Mouse (Mus musculus): ENCODE measurements around the gene Coasy.
"Not testable (repeated sequence)": the region's sequence is repeated elsewhere in the genome, so short reads cannot be mapped to it uniquely, and the experiment has no call there.

The Coasy gene

DNA sequence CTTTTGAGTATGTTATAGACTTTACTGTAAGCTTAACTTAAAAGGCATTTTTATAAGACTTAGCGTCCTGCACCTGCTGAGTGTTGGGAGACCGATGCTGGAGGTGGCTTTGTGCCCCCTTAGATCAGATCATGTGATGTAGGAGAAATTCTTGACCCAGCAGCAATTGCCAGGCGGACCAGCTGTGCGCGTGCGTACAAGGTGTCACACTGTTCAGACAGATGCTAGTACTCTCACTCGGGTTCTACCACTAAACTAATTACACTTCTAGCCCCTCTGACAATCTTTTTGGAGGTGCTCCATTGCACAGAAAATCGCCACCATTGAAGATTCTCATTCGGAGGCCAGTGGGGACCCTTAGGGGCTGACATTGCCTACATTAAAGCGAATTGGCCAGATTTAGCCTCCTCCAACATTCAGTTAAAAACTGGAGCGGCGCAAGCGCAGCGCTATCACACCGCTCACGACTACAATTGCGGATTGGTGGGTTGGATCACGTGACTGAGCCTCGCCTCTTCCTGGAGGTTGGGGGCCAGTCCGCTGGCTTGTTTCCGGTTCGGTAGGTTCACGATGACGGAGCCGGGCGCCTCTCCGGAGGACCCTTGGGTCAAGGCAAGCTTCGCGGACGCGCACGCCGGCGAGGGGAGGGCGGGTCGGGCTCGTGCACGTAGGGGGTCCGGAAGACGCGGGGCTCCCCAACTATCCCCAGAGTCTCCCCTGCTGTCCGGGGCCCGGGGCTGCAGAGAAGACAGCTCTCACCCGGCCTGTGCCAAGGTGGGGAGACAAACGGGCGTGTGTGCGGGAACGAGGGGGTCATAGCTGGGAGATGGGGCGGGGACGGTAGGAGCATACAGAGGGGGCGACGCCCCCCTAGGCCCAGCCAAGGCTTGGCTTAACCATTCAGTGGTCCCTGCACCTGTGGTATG, 4.7 kb downstream of the Coasy start, which contains the start of gene Mlx:
Gene Mlx (plus strand): TSS at position 522 of the 926 bp plus-strand sequence.
- in situ Hi-C loops (cut with MboI, MseI), result no loop called here

DNA sequence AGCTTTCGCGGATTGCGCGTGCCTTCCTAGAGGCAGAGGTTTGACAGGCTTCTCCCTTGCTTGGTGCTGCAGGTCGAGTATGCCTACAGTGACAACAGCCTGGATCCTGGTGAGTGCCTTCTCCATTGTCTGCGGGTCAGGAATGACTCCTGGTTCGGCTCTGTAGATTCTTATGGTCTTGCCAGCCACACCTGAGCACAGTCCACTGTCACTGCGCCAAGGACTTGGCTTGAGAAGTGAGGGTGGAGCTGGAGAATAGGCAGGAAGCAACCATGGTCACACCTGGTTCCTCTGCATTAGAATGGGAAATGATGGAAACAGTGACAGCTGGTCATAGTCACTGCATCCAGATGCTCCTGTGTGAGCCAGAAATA, 5.3 kb downstream of the Coasy start:
- in situ Hi-C loops (cut with MboI, MseI), result no loop called here

DNA sequence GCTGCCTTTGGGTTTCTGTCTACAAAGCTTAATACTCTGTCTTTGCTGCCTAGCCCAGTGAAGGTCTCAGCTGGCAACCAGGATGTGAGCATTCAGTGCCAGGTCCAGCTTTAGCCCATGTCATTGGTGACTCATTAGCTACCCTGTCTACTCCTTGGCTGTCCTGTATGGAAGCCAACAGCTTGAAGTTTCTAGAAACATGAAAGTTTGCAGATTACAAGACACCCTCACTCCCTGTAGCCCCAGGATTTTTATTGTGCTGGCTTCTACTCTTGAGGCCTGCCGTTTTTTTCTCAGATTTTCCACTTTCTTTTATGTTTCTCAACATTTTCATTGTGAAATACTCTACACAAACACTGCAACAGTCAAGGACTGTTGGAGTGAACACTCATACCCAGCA, 7.6 kb downstream of the Coasy start:
- in situ Hi-C loops (cut with MboI, MseI), result no loop called here

DNA sequence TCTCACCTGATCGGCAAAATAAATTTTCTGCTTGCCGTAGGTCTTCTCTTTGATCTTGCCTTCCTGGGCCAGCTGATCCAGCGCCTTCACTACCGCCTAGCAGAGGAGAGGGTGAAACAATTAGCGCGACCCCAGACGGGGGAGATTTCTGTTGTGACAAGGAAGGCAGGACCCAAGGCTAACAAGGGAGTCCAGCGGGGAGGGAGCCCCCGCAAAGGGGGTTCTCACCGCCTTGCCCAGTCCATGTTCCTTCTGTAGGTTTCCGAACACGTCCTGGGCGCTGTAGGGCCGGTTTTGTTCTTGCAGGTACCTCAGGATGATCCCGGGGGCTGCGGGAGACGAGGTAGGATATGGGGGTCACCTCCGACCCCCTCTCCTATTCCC, 12.6 kb downstream of the Coasy start:
- in situ Hi-C loops (cut with MboI, MseI), result no loop called here

GRCm38 (mm10) chr11:101095314-101096024, 13.1 kb downstream of the Coasy start, which contains the start of gene Psmc3ip:
Gene Psmc3ip, minus strand, starts transcription at chr11:101095436.
- in situ Hi-C loops (cut with MboI, MseI), result no loop called here

GRCm38 (mm10) chr11:101098231-101098630, 15.9 kb downstream of the Coasy start:
- in situ Hi-C loops (cut with MboI, MseI), result no loop called here

DNA sequence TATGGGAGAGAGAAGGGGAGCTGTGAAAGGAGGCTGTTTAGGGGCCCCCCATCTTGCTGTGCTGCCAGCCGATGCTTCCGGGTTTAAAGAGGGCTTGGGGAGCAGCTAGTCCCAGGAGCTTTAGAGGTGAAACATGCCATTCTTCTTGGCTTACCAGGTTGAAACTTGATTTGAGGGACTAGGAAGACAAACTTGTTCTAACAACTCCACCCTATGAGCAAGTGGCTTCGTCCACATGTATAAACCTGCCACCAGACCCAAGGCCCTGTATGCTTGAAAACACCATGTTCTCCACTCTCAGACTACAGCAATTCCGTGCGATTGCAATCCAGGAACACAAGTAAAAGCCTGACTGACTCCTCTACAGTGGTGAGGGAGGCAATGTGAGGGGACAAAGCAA, 20.6 kb downstream of the Coasy start:
- in situ Hi-C loops (cut with MboI, MseI), result no loop called here

DNA sequence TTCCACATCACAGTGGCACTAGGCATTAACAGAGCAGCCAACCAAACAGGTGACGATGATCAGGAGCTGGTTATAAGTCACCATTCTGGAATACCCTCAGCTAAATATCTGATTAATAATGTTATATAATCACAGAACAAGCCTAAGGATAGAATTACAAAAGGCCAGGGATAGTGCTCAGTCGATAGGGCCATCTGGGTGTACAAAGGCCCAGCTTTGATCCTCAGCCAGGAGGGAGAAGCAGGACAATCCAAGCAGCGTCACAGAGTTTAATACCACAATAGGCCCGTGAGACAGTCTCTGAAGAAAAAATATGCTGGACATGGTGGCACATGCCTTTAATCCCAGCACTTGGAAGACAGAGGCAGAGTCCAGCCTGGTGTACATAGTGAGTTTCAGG, 27.0 kb downstream of the Coasy start:
- in situ Hi-C loops (cut with MboI, MseI), result no loop called here

DNA sequence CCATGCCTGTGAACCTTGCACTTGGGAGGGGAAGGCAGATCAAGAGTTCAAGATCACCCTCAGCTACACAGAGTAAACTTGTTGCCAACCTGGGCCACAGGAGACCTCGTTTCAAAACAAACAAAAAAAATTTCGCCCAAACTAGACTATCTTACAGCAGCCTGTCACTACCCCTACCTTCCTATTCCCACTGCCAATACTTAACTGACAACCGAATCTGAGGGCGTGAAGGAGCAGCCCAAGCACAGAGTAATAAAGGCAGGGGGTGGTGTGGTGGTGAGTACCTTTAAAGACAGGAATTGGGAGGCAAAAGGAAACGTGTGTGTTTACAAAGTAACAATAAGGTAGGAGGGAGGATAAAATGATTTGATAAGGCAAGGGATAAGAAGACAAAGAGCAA, 28.3 kb downstream of the Coasy start:
- in situ Hi-C loops (cut with MboI, MseI), result no loop called here

- in situ Hi-C loops (cut with MboI, MseI), result no loop called here
Observed at GRCm38 (mm10) chr11:101111178-101111577, 28.8 kb downstream of the Coasy start.

DNA sequence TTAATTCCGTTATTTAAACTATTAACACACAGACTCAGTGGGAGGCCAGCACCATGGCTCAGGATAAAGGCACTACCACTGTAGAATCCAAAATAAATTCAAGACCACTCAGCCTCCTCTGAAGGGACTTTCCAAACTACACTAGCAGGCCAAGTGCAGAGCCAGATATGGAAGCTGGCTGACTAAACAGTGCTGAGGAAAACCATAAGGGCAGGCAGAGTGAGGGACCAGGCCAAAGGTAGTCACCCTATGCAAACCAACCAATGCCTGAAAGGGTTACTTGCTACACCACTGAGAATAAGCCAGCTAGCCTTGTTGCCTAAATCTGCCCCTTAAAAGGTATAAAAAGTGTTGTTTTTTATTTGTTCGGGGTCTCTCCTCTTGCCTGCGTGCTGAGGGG, 29.8 kb downstream of the Coasy start:
- in situ Hi-C loops (cut with MboI, MseI), result no loop called here

DNA sequence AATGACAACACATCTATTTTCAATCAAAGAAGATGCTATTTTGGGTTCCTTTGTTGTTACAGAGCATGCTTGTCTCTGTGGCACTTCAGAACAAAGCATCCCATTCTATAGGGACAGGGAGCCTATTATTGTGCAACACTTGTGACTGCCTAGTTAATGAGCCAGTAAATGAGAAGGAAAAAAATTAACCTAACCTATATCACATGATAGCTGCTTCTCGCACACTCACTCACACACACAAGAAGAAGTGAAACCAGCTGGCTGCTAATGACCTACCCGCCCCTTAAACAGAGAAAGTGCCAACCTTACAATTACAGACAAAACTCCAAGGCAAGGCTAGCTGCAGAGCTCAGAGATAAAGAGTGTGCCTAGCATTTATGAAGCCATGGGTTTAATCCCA, 33.2 kb downstream of the Coasy start:
- in situ Hi-C loops (cut with MboI, MseI), result no loop called here

DNA sequence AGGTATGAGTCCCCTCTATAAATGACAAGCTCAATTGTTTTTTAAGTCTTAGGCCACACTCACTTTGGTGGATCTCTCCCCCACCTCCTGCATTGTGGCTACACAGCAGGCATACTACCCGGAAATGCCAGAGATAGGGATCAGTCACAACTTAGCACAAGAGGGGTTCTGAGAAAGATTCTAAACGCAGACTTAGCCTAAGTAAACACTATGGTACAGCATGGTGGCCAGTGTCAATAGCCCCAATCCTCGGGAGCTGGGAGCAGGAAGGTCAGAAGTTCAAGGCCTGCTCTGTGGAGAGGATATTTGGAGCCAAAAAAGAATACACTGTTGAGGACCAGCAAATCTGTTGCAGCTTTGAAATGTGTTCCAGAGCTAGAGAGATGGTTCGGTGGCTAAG, 35.7 kb downstream of the Coasy start:
- in situ Hi-C loops (cut with MboI, MseI), result no loop called here

DNA sequence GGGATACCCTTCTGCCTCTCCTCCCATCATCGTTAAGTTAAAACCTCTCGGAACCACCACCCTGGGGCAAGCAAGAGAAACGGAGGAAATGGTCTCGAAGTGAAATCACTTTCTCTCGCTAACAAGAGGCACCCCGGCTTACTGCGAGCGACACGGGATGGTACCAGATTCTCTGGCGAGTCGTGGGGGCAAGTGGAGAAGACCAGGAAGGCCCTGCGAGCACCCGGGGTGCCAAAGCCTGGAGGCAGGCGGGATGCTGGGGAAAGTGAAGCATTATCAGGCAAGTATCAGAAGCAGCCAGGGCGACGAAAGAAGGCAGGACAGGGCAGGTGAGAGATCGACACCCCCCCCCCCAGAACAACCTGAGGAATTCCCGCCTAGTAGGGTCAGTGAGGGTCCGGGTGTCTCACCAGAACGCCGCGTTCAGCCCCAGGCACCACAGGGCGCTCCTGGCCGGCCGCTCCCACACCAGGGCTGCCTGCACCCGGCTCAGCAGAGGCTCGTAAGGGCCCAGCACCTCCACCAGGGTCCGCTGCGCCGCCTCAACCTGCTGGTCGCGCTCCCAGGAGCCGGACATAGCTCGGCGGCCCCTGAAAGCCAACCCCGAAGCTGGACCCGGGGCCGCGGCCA, 36.9 kb downstream of the Coasy start:
- in situ Hi-C loops (cut with MboI, MseI), result no loop called here

DNA sequence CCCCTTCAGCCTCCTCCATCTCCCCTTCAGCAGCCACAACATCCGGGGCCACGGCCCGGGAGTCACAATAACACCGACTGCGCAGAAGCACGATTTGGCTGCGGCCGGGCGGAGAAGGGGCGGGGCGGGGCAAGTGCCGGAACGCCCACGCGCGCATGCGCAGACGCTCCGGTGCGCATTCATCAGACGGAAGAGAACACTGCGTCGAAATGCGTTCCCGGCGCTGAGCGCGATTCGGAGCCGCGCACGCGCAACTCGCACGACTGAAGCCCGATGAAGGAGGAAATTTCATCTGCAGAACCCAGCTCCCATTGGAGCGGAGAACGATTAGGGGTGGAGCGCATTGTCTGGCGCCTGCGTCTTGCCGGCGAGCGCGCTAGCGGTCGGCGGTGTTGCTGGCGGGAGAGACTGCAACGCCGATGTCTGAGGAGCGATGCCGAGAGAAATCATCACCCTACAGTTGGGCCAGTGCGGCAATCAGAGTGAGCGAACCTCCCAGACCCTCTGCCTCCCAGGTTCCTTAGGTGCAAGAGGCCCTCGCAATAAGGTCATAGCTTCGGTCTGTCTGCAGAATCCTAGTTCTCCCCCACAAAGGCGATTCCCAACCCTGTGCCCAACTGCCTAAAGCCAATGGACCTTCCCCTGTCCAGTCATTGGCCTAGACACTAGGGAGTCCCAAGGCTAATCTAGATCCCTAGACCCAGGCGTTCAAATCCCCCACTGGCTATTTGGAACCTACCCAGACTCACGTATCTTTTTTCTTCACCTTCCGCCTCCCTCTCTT, 37.6 kb downstream of the Coasy start, which contains the start of the genes Retreg3 and Tubg1:
Gene Retreg3 (minus strand): TSS at position 133 of the 784 bp plus-strand sequence.
Gene Tubg1 (plus strand): TSS at position 178 of the 784 bp plus-strand sequence.
- in situ Hi-C loops (cut with MboI, MseI), result no loop called here

- in situ Hi-C loops (cut with MboI, MseI), result no loop called here
Observed at GRCm38 (mm10) chr11:101120545-101121188, 38.3 kb downstream of the Coasy start.

DNA sequence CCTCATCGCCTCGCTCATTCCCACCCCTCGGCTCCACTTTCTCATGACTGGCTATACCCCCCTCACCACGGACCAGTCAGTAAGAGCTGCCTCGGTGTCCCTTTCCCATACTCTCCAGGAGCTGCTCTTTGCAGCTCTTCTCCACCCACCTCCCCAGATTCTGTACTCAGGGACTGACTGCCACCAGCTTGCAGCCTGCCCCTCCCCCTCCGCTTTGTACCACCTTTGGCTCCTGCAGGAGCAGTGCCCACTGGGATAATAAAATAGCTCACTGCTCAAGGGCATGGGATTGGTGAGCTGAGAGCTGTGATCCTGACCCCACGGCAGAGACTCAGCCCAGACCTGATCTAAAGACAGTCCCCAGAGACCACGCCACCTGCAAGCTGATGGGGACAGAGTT, 42.1 kb downstream of the Coasy start:
- in situ Hi-C loops (cut with MboI, MseI), result not testable (repeated sequence)

- in situ Hi-C loops (cut with MboI, MseI), result not testable (repeated sequence)
Observed at GRCm38 (mm10) chr11:101125008-101125407, 42.6 kb downstream of the Coasy start.

DNA sequence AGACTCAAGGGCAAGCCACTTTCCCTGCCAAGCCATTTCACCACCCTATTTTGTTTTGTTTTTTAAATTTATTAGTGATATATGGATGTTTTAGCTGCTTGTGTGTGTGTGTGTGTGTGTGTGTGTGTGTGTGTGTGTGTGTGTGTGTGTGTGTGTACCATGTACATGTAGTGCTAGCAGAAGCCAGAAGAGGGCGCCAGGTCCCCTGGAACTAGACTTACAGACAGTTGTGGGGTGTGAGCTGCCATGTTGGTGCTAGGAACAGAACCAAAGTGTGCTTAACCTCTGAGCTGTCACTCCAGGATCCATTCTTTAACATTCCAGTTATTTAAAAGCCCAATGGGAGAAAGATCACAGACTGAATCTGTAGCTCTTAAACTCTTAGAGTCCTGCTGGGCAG, 44.7 kb downstream of the Coasy start:
- in situ Hi-C loops (cut with MboI, MseI), result no loop called here

DNA sequence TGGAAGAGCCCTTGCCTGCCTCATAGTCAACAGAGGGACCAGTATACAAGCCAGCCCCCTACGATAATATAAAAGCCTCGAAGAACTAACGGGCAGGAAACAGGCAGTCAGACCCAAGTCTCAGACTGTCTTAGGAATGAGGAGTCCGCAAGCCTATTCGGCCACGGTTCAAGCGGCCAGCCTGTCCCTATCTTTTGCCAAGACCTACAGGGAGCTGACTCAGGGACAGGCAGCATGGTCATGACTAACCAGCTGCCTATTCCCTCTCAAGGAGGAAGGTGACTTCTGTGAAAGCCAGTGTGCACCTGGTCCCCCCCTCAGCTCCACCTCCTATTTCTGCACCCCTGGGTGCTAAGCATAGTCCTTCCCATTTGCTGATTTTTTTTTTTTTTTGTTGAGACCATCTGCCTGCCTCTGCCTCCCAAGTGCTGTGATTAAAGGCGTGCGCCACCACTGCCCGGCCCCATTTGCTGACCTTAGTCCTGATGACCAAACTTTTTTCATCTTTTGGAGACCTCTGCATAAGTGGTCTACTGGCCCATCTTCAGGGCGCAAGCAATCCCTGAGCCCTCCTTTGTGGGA, 46.7 kb downstream of the Coasy start:
- in situ Hi-C loops (cut with MboI, MseI), result no loop called here
